Mouse (Mus musculus) layer of hippocampus, postnatal 25 days (tissue): ENCODE data around the gene H6pd. TPM values are rescaled to one million over a fixed set of nuclear protein-coding genes. Genes with fewer than 3 reads are reported as not detected.
"Not testable (repeated sequence)": the region's sequence is repeated elsewhere in the genome, so short reads cannot be mapped to it uniquely, and the experiment has no call there.

Experiments used
- DNase-seq, 2 experiments: peaks; one replicate each; pipeline ENCODE4 v3.0.0; 2022; ENCODE audit warnings: mixed read lengths in 2 of 2, low spot score in 1 of 2; ENCODE audit errors: extremely low spot score in 1 of 2
- total RNA-seq, 2 experiments: library from RNA; stranded (reverse); gene quantifications; 2 replicates each; pipeline ENCODE4 v1.2.3; 2021

The H6pd gene
- 1 to 10 TPM; 8.8 to 9.1 TPM for total RNA-seq

DNA sequence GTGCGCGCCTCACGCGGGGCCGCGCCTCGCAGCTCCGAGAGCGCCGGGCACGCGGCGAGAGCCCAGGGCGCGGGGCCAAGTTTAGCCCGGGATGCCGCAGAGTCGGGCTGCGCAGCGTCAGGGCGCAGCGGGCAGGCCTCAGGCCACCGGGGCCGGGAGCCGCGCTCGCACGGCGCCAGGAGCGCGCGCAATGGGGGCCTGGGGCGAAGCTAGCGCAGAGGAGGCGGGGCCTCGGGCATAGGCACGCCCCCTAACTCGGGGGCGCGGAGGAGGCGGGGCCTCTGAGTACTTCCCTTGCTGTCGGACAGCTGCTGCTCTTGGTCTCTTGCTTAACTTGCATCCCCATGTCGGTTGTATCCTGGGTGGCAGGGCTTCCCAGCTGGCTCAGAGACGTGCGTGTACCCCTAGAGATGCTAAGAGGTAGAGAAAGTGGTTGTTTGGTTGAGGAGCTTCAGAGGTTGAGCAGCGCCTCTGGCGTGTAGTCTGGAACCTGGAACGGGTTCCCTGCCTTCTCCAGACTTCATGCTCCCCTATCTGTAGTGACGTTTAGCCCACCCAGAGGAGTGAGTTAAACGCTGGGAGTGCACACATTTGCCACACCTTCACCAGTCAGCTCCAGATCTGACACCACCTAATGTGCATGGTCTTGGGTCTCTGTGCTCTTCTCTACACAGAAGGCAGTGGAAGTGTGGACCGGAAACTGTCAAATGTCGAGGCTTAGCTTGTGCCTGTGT lies at the start of gene H6pd:
Gene H6pd, minus strand, starts transcription at position 171 of the 734 bp plus-strand sequence.
- peak; percentile 65 to 69 for DNase-seq

DNA sequence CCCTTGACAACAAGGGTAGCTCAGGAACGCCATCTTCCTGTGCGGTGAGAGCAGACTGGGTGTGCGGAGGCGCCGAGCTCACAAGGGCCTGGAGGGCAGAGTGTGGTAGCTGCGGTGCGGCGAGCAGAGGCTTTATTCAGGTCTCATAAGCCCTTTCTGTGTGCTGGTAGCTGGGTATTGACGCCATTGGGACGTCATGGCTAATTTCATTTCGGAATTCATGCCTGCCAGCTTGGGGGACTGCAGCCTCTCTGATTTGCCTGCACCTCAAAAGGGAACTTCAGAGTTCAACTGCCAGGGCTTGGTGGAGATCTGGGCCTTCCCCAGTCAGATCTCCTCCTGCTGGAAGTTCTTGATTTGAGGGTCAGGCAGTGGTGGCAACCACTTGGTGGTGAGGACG lies 48.9 kb upstream of the H6pd start:
- DNase-seq = no peak

- no peak for DNase-seq
Observed at GRCm38 (mm10) chr4:150056171-150056570, 47.3 kb upstream of the H6pd start.

DNA sequence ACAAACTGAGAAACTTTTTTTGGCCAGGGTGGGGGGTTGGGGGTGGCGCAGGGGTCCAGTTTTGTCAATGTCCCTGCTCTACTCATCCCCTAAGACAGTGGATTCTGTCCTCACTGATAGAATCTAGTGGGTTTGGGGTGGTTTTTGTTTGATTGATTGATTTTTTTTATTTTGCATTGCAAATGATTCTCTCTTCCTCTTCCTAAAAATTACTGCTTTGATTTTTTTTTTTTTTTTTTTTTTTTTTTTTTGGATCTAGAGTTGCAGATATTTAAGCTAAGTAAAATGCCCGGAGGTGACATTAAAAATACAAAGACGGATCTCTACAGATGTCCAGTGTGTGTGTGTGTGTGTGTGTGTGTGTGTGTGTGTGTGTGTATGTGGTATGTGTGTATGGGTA lies 43.6 kb upstream of the H6pd start:
- no peak for DNase-seq

GRCm38 (mm10) chr4:150051514-150051913 lies 42.7 kb upstream of the H6pd start:
- DNase-seq = no peak

- no peak for DNase-seq
Observed at GRCm38 (mm10) chr4:150049564-150050226, 40.9 kb upstream of the H6pd start.

DNA sequence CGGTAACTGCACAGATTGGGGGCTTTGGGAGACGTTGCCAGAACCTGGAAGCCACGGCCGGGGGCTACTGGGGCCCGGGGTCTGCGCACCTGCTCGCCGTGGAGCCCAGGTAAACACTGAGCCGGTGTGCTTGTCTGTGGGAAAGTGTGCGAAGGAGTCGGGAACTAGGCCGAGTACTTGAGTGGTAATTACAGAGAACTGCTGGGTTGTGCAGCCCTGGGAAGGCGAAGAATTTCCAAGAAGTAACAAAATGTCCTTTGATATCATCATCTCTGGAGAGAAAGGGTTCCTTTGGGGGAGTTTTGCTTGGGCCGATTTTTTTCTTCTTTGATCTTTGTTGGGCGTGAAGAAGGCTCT lies 40.3 kb upstream of the H6pd start:
- no peak for DNase-seq

DNA sequence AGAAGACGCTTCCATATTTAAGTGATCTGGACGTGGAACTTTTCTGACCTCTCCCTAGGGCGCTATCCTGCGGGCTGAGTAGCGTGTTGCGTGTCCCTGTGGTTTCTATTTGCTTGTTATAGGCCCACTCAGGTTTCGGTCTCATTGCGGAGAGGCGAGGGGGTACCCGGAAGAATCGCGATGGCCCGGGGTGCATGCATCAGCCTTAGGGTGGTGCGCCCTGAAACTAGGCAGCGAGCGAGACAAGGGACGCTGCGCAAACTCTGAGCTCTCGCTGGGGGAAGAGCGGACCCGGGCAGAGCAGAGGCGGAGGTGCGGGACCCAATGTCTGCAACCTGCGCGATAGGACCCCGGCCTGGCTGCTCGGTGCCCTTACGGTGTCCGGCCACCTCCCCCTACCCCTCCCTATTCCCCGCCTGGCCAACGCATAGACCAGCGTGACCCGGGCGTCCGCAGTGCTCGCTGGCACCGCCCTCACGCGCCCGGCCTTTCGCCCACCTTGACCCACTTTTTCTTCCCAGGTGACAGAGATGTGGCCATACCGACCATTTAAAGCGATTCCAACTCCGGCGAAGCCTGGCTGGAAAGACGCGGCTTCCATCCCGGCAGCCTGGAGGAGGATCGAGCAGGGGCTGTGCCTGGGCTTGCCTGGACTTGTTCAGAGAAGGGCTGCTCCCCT lies 39.8 kb upstream of the H6pd start:
- DNase-seq = no peak

DNA sequence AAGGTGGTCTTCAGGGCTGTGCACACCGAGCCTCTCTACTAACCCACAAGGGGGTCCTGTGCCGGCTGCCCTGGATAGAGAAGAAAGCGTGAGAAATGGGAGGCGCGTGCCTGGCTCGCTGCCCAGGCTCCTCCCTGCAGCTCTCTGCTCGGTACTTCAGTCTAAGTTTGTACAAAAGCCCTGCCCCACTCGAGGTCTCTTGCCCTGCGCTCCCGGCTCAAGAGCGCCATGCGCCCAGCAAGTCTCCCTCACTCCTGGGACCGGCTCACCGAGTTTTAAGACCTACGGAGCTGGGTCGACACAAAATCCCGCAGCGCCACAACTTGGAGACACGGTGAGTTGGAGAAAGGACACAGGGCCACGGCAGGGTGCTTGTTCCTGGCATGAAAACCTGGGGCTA lies 39.2 kb upstream of the H6pd start:
- DNase-seq = no peak

DNA sequence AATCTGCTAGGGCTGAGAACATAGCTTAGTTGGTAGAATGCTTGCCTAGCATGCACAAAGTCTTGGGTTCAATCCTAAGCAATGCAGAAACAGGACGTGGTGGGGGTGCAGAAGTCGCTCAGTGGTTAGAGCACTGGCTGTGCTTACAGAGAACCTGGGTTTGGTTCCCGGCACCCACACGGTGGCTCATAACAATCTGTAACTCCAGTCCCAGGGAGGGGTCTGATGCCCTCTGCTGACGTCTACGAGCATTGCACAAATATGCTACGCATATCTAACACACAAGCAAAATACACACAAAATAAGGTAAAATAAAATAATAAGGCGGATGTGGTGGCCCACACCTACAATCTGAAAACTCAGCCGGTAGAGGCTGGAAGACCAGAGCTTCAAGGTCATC lies 34.8 kb upstream of the H6pd start:
- no peak for DNase-seq

DNA sequence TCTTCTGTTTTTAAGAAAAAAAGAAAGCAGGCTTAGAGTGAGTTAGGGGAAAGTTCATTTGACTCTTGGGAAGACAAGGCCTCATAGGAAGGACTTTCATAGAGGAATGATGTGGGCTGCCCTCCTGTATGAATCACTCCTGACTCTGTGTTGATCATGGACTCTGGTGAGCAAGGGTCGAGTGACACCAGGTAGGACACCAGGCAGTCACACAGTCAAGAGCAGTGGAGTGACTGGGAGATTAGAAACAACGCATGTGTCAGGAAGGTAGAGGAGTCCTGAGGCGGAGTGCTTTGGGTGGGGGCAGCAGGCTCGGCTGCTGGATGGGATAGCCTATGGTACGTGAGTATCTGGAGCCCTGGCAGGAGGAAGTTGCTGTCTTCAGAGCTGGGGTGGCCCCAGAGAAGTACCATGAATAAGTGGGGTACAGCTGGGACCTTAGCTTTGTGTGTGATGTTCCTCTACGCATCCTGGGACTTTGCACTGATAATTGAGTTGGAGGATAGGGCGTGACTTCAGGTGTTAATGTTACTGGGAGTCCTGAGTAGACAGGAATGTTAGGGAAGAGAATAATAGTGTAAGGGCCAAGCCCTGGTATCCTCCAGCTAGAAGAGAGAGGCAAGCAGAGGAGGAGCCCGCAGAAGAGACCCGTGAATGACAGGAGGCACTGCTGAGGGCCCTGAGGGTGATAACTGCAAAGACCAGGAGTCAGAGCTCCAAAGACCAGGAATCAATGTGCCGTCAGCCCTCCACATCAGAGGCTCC lies 32.7 kb upstream of the H6pd start:
- DNase-seq = no peak

DNA sequence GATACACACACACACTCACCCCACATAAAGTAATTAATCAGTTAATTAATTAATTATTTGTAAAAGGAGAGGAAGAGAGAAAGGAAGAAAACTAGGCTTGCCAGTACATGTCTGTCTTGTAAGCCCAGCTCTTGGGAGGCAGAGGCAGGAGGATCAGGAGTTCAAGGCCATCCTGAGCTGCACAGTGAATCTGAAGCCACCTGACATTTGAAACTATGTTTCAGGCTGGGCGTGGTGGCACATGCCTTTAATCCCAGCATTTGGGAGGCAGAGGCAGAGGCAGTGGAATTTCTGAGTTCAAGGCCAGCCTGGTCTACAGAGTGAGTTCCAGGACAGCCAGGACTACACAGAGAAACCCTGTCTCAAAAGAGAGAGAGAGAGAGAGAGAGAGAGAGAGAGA lies 32.0 kb upstream of the H6pd start:
- not testable (repeated sequence) for DNase-seq

- DNase-seq = no peak
Observed at GRCm38 (mm10) chr4:150040003-150040581, 31.3 kb upstream of the H6pd start.

DNA sequence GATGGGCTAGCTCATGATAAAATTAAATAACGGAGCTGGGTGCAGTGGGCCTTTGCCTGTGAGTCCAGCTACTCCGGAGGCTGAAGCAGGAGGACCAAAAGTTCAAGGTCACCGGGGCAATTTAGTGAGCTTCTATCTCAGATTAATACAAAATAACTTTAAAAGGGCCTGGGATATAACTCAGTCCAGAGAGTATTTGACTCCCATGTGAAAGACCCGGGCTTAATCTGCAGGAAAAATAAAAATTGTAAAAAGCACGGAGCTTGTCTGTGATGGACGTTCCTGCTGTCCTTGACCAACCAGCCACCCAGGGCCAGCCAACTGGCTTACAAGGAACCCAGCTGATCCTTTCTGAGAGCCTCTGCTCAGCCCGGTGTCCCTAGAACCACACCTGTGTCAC lies 29.7 kb upstream of the H6pd start:
- no peak for DNase-seq

- no peak for DNase-seq
Observed at GRCm38 (mm10) chr4:150036094-150036493, 27.3 kb upstream of the H6pd start.

DNA sequence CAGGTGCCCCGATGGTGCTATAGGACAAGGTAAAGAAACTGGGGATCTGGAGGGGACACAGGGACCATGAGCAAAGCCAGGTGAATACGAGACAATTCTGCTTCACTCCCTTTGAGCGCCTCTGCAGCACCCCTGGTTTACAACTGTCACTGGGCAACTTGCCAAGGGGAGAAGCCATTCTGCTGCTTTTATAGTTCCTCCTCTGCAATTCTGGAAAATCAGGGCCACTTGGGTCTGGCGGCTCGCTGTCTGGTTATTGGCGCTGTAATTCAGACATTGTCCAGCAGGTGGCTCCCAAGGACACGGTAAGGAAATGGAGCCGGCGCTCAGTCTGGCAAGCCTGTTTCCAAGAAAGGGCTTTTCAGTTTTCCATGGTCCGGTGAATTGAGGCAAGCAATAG lies 26.5 kb upstream of the H6pd start:
- DNase-seq = peak; percentile 85 to 99

GRCm38 (mm10) chr4:150033261-150033671 lies 24.4 kb upstream of the H6pd start:
- DNase-seq = no peak

DNA sequence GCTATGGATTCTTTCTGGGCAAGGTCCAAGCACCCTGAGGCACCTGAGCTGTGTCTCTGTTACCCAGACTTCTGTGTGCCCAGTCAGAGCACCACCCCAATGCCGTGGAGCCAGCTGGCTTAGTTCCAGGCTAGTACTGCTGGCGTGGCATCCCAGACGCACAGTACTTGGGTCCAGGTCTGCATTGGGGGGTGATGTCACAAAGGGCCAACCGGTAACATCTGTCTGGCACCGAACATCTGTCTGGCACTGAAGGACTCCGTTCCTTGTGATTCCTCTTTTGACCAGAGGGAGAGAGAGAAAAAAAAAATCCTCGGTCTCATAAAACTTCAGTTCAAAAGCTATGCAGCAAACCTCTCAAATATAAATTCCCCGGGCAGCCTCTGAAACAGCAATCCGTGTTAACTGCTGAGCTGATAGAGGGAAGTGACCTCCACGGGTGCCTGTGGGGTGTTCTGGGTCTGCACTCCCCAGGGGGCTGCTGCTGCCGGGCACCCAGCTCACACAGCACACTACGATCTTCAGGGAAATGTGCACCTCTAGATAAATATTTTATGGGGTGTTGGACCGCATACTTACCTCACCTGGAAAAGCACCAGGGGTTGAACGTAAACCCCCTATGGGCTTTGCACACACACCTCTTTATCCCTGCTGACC lies 22.5 kb upstream of the H6pd start:
- no peak for DNase-seq

GRCm38 (mm10) chr4:150030449-150031233 lies 21.8 kb upstream of the H6pd start:
- no peak for DNase-seq
